ENCODE assay signal across 12 mouse cellular contexts in genomic region chr3:107537504-107537889, GRCm38 (mm10). TPM values are rescaled to one million over a fixed set of nuclear protein-coding genes. Genes with fewer than 3 reads are reported as not detected.
DNase-seq lines count a peak whose midpoint lies in the region; ATAC-seq and TF ChIP-seq lines count a peak whose summit lies in the region.
"Had no signal": no experiment of that assay in that cellular context is flagged by ENCODE, and none has a peak within 500 bp of the region (broad histone marks: within the 10 kb centered on the region; RNA-seq: fewer than 3 reads in every experiment).

No protein-coding gene starts in this region.

- TF ChIP-seq CTCF in kidney, postnatal 0 days (IDR thresholded peaks at IDR 0.05; ENCODE audit: low read depth): no peak
- no peak for TF ChIP-seq CTCF in intestine, postnatal 0 days (IDR thresholded peaks at IDR 0.05; ENCODE audit: low read depth)

- H3K9ac ChIP-seq in kidney, postnatal 0 days (ENCODE audit: low read depth, low read length): no peak overlapping the region
- H3K9ac ChIP-seq in forebrain, embryonic 14.5 days (ENCODE audit: low read length): peak overlapping the region; percentile 35
- H3K9ac ChIP-seq in intestine, postnatal 0 days (ENCODE audit: low read depth, low read length): no peak overlapping the region
- peak overlapping the region; percentile 49; the same call in 1 of the 2 replicates for H3K9ac ChIP-seq in neural tube, embryonic 15.5 days (replicated peaks)

- H3K4me1 ChIP-seq in kidney, postnatal 0 days (replicated peaks; ENCODE audit: insufficient read depth, low read length): no peaks in the 10 kb centered on the region
- H3K4me1 ChIP-seq in forebrain, embryonic 14.5 days (ENCODE audit: control insufficient read depth, insufficient read depth, low read length): peaks cover 12% of the 10 kb centered on the region; the same call in 1 of the 2 replicates
- no peaks in the 10 kb centered on the region for H3K4me1 ChIP-seq in intestine, postnatal 0 days (replicated peaks; ENCODE audit: control insufficient read depth, insufficient read depth, low read length)
- peaks cover 18% of the 10 kb centered on the region for H3K4me1 ChIP-seq in neural tube, embryonic 15.5 days

- H3K27me3 ChIP-seq in kidney, postnatal 0 days (ENCODE audit: insufficient read depth, low read length): peaks cover 42% of the 10 kb centered on the region; the same call in 1 of the 2 replicates
- no peaks in the 10 kb centered on the region for H3K27me3 ChIP-seq in forebrain, embryonic 14.5 days (replicated peaks; ENCODE audit: control insufficient read depth, insufficient read depth, low read length)
- no peaks in the 10 kb centered on the region for H3K27me3 ChIP-seq in intestine, postnatal 0 days (replicated peaks; ENCODE audit: control insufficient read depth, insufficient read depth, low read length)
- 0 out of 2 replicates have a peak, but pooled peaks cover 5% of the 10 kb centered on the region for H3K27me3 ChIP-seq in neural tube, embryonic 15.5 days (replicated peaks)

- no peak for DNase-seq in kidney, postnatal 0 days (ENCODE audit: low spot score)
- no peak for DNase-seq in kidney, postnatal 14 days
- no peak for DNase-seq in forebrain, embryonic 14.5 days (ENCODE audit: low spot score)
- no peak for DNase-seq in urinary bladder, adult 18-20 months (ENCODE audit: low spot score in 2 of 2)
- DNase-seq in right cerebral cortex, postnatal 10 days (ENCODE audit: low spot score in 2 of 2): no peak
- DNase-seq: lung, adult 2 months; thymus, postnatal 14 days had no signal

- no peak overlapping the region for H3K4me3 ChIP-seq in kidney, postnatal 0 days (replicated peaks; ENCODE audit: low read depth, low read length)
- H3K4me3 ChIP-seq in forebrain, embryonic 14.5 days (ENCODE audit: low read depth, low read length): peak overlapping the region; percentile 17; the same call in 1 of the 2 replicates
- H3K4me3 ChIP-seq in intestine, postnatal 0 days (ENCODE audit: low read depth, low read length): no peak overlapping the region
- H3K4me3 ChIP-seq in neural tube, embryonic 15.5 days (replicated peaks): peak overlapping the region; percentile 29
- H3K4me3 ChIP-seq: erythroblast, embryonic 14.5 days had no signal

- no peak for ATAC-seq in kidney, postnatal 0 days (replicated peaks; ENCODE audit: low FRiP score, low read depth)
- peak; percentile 27 for ATAC-seq in forebrain, embryonic 14.5 days
- no peak for ATAC-seq in intestine, postnatal 0 days
- peak; percentile 37 for ATAC-seq in neural tube, embryonic 15.5 days (ENCODE audit: low FRiP score)

- no peaks in the 10 kb centered on the region for H3K36me3 ChIP-seq in kidney, postnatal 0 days (ENCODE audit: insufficient read depth, low read length)
- no peaks in the 10 kb centered on the region for H3K36me3 ChIP-seq in forebrain, embryonic 14.5 days (ENCODE audit: control insufficient read depth, insufficient read depth, low read length)
- H3K36me3 ChIP-seq in intestine, postnatal 0 days (ENCODE audit: control insufficient read depth, insufficient read depth): no peaks in the 10 kb centered on the region
- no peaks in the 10 kb centered on the region for H3K36me3 ChIP-seq in neural tube, embryonic 15.5 days

- H3K27ac ChIP-seq in kidney, postnatal 0 days: no peak overlapping the region
- H3K27ac ChIP-seq in forebrain, embryonic 14.5 days (ENCODE audit: low read depth, low read length): peak overlapping the region; percentile 95
- H3K27ac ChIP-seq in intestine, postnatal 0 days (ENCODE audit: low read depth, low read length): no peak overlapping the region
- peak overlapping the region; percentile 88 for H3K27ac ChIP-seq in neural tube, embryonic 15.5 days (replicated peaks)

- no peaks in the 10 kb centered on the region for H3K9me3 ChIP-seq in kidney, postnatal 0 days (replicated peaks; ENCODE audit: low read length)
- H3K9me3 ChIP-seq in forebrain, embryonic 14.5 days (replicated peaks; ENCODE audit: control insufficient read depth, low read length): no peaks in the 10 kb centered on the region
- H3K9me3 ChIP-seq in intestine, postnatal 0 days (ENCODE audit: control insufficient read depth): no peaks in the 10 kb centered on the region
- no peaks in the 10 kb centered on the region for H3K9me3 ChIP-seq in neural tube, embryonic 15.5 days (replicated peaks)

- WGBS in kidney, postnatal 0 days: 17% methylated on average over 8 of the region's 8 CpGs
- 22% methylated on average over 8 of the region's 8 CpGs for WGBS in forebrain, embryonic 14.5 days
- WGBS in intestine, postnatal 0 days: 25% methylated on average over 8 of the region's 8 CpGs
- WGBS in neural tube, embryonic 15.5 days: 20% methylated on average over 8 of the region's 8 CpGs

- H3K4me2 ChIP-seq in kidney, postnatal 0 days (ENCODE audit: low read length): peak overlapping the region; percentile 28
- H3K4me2 ChIP-seq in forebrain, embryonic 14.5 days (ENCODE audit: low read length): peak overlapping the region; percentile 49
- H3K4me2 ChIP-seq in intestine, postnatal 0 days (replicated peaks; ENCODE audit: low read depth): peak overlapping the region; percentile 41; the same call in 1 of the 2 replicates
- H3K4me2 ChIP-seq in neural tube, embryonic 15.5 days: peak overlapping the region; percentile 59

RNA-seq across cellular contexts. Expression of gene Ubl4b, which starts 17.4 kb away (rescaled TPM):
- not detected in 2 replicates for polyA plus RNA-seq in kidney, postnatal 0 days (2015; fragmentation: Nextera tagmentation; extraction: Ambion mirVana)
- polyA plus RNA-seq in forebrain, embryonic 14.5 days (2014; fragmentation: Nextera tagmentation; extraction: Ambion mirVana): not detected in 2 replicates
- polyA plus RNA-seq in intestine, postnatal 0 days (2015; fragmentation: Nextera tagmentation; extraction: Ambion mirVana): not detected in 2 replicates
- polyA plus RNA-seq in neural tube, embryonic 15.5 days (2015; fragmentation: Nextera tagmentation; extraction: Ambion mirVana): not detected in 2 replicates
- polyA plus RNA-seq: brain, embryonic 14.5 days; erythroblast, embryonic 14.5 days; large intestine, adult 2 months; lung, adult 2 months had no signal

RNA-seq across cellular contexts. Expression of gene Slc6a17, which starts 19.7 kb away (rescaled TPM):
- polyA plus RNA-seq in kidney, postnatal 0 days (2015; fragmentation: Nextera tagmentation; extraction: Ambion mirVana): 4.2 and 4.9 TPM in 2 replicates
- polyA plus RNA-seq in forebrain, embryonic 14.5 days (2014; fragmentation: Nextera tagmentation; extraction: Ambion mirVana): 12.8 and 15.4 TPM in 2 replicates
- 1.7 and 2.2 TPM in 2 replicates for polyA plus RNA-seq in intestine, postnatal 0 days (2015; fragmentation: Nextera tagmentation; extraction: Ambion mirVana)
- polyA plus RNA-seq in neural tube, embryonic 15.5 days (2015; fragmentation: Nextera tagmentation; extraction: Ambion mirVana): 13.9 and 16.9 TPM in 2 replicates
- polyA plus RNA-seq: erythroblast, embryonic 14.5 days had no signal

RNA-seq across cellular contexts. Expression of gene Alx3, which starts 57.3 kb away (rescaled TPM):
- polyA plus RNA-seq in kidney, postnatal 0 days (2015; fragmentation: Nextera tagmentation; extraction: Ambion mirVana): 0.09 TPM in 2 replicates
- polyA plus RNA-seq in forebrain, embryonic 14.5 days (2014; fragmentation: Nextera tagmentation; extraction: Ambion mirVana): 2.4 and 2.6 TPM in 2 replicates
- polyA plus RNA-seq in intestine, postnatal 0 days (2015; fragmentation: Nextera tagmentation; extraction: Ambion mirVana): not detected in 2 replicates
- polyA plus RNA-seq in neural tube, embryonic 15.5 days (2015; fragmentation: Nextera tagmentation; extraction: Ambion mirVana): 0.09 TPM in 1 of 2 replicates, not detected in the other
- polyA plus RNA-seq: erythroblast, embryonic 14.5 days; large intestine, adult 2 months; lung, adult 2 months had no signal

Comparison
In these comparisons a context has a peak if more than half of its experiments do, and no peak if none do; other contexts are left out.
1. ATAC-seq: peak in forebrain, embryonic 14.5 days (single experiment) and neural tube, embryonic 15.5 days (single experiment); none in kidney, postnatal 0 days (single experiment) and intestine, postnatal 0 days (single experiment).
2. H3K27ac ChIP-seq: peak in forebrain, embryonic 14.5 days (single experiment) and neural tube, embryonic 15.5 days (single experiment); none in kidney, postnatal 0 days (single experiment) and intestine, postnatal 0 days (single experiment).
3. H3K4me3 ChIP-seq: peak in forebrain, embryonic 14.5 days (single experiment) and neural tube, embryonic 15.5 days (single experiment); none in kidney, postnatal 0 days (single experiment) and intestine, postnatal 0 days (single experiment).
4. H3K9ac ChIP-seq: peak in forebrain, embryonic 14.5 days (single experiment) and neural tube, embryonic 15.5 days (single experiment); none in kidney, postnatal 0 days (single experiment) and intestine, postnatal 0 days (single experiment).
5. Peak in every context shown above with its lines, with median percentiles within 50 percentile points of each other: H3K4me2 ChIP-seq.